Mouse (Mus musculus) embryonic facial prominence, embryonic 15.5 days (tissue): ENCODE data around the gene Psma6. TPM values are rescaled to one million over a fixed set of nuclear protein-coding genes. Genes with fewer than 3 reads are reported as not detected.

Source experiments
- ATAC-seq: fragments of 200-750 bp; cut with Nextera tagmentation; 2 replicates; pipeline ENCODE4 v1.8.0; 2017; ENCODE audit warnings: low read depth, moderate TSS enrichment; ENCODE audit not compliant: insufficient number of reproducible peaks, low FRiP score, low TSS enrichment
- H3K27ac ChIP-seq: fragments of 300-500 bp; sonication (generic); replicated peaks from 2 replicates; pipeline ENCODE4 v1.5.1; 2015; ENCODE audit warnings: mild to moderate bottlenecking, inconsistent platforms
- H3K27me3 ChIP-seq: fragments of 300-500 bp; sonication (generic); 2 replicates; pipeline ENCODE4 v1.6.1; 2015; ENCODE audit warnings: inconsistent platforms
- H3K36me3 ChIP-seq: fragments of 300-500 bp; sonication (generic); 2 replicates; pipeline ENCODE4 v1.6.1; 2015; ENCODE audit warnings: mild to moderate bottlenecking, inconsistent platforms
- H3K4me1 ChIP-seq: fragments of 300-500 bp; sonication (generic); 2 replicates; pipeline ENCODE4 v1.6.1; 2015; ENCODE audit warnings: inconsistent platforms
- H3K4me2 ChIP-seq: fragments of 300-500 bp; sonication (generic); replicated peaks from 2 replicates; pipeline ENCODE4 v1.6.1; 2015; ENCODE audit warnings: mild to moderate bottlenecking, inconsistent platforms
- H3K4me3 ChIP-seq: fragments of 300-500 bp; sonication (generic); replicated peaks from 2 replicates; pipeline ENCODE4 v1.5.1; 2015; ENCODE audit warnings: mild to moderate bottlenecking, inconsistent platforms
- H3K9ac ChIP-seq: fragments of 300-500 bp; sonication (generic); 2 replicates; pipeline ENCODE4 v1.6.1; 2015; ENCODE audit warnings: inconsistent platforms
- H3K9me3 ChIP-seq: fragments of 300-500 bp; sonication (generic); replicated peaks from 2 replicates; pipeline ENCODE4 v1.6.1; 2016; ENCODE audit warnings: inconsistent platforms
- whole genome bisulfite sequencing: fragments of 180-500 bp; shearing (Covaris S2); methylation state at CpG from one replicate; pipeline ENCODE4 v1.1.7; 2015; 5-methylcytosine and 5-hydroxymethylcytosine counted together
- polyA plus RNA-seq: library from polyadenylated mRNA; unstranded; fragments of >200 nt; fragmentation: Nextera tagmentation; extraction: Ambion mirVana; gene quantifications from 2 replicates; pipeline ENCODE4 v1.2.1, GENCODE M21; 2015

The Psma6 gene
- polyA plus RNA-seq, 1 experiment from 2014 or later = 380 TPM

DNA sequence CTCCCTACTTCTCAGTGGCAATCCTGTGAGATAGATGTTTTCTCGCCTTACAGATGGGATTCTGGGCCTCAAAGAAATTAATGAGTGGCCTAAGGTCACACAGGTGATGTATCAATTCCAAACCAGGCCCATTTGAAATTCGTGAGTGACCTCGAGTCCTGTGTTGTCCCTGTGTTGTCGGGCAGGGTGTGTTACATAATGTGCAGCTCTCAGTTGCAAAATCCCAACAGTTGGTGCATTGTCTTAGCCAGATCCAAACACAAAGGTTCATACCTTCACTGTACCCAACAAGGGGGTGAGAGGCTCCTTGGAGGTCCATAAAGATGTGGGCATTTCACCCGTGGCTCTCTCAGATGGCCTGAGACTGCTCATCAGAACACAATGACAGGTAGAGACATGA, 56.4 kb downstream of the Psma6 start:
- no peak for ATAC-seq
- no peaks in the 10 kb centered on the region for H3K36me3 ChIP-seq
- H3K4me3 ChIP-seq = no peak overlapping the region
- no peak overlapping the region for H3K9ac ChIP-seq
- peaks cover 54% of the 10 kb centered on the region for H3K4me1 ChIP-seq
- no peaks in the 10 kb centered on the region for H3K27me3 ChIP-seq
- 65% methylated on average over 5 of the region's 5 CpGs for WGBS
- no peaks in the 10 kb centered on the region for H3K9me3 ChIP-seq
- peak overlapping the region; percentile 44 for H3K27ac ChIP-seq
- H3K4me2 ChIP-seq = no peak overlapping the region

DNA sequence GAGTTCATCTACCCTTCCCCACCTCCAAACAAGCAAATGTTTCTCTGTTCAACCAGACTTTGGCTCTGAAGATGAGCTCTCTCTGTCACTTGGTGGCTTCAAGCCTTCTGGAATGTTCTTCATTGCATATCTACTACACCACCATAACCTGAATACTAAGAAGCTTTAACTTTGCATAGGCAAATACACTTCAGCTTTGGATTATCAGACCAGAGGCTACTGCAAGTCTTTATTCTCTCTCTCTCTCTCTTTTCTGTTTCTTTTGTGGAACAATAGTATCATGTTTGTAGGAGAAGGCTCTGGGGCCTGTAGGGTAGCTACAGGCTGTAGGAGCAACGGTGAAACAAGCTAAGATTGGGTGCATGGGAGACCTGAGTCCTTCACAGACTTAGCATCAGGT, 58.2 kb downstream of the Psma6 start:
- WGBS = 93% methylated on average over 1 of the region's 1 CpGs
- no peak overlapping the region for H3K4me2 ChIP-seq
- no peak overlapping the region for H3K9ac ChIP-seq
- peak overlapping the region; percentile 83; the same call in 1 of the 2 replicates for H3K27ac ChIP-seq
- no peak for ATAC-seq
- no peak overlapping the region for H3K4me3 ChIP-seq
- no peaks in the 10 kb centered on the region for H3K36me3 ChIP-seq
- peaks cover 65% of the 10 kb centered on the region for H3K4me1 ChIP-seq
- no peaks in the 10 kb centered on the region for H3K27me3 ChIP-seq
- no peaks in the 10 kb centered on the region for H3K9me3 ChIP-seq

DNA sequence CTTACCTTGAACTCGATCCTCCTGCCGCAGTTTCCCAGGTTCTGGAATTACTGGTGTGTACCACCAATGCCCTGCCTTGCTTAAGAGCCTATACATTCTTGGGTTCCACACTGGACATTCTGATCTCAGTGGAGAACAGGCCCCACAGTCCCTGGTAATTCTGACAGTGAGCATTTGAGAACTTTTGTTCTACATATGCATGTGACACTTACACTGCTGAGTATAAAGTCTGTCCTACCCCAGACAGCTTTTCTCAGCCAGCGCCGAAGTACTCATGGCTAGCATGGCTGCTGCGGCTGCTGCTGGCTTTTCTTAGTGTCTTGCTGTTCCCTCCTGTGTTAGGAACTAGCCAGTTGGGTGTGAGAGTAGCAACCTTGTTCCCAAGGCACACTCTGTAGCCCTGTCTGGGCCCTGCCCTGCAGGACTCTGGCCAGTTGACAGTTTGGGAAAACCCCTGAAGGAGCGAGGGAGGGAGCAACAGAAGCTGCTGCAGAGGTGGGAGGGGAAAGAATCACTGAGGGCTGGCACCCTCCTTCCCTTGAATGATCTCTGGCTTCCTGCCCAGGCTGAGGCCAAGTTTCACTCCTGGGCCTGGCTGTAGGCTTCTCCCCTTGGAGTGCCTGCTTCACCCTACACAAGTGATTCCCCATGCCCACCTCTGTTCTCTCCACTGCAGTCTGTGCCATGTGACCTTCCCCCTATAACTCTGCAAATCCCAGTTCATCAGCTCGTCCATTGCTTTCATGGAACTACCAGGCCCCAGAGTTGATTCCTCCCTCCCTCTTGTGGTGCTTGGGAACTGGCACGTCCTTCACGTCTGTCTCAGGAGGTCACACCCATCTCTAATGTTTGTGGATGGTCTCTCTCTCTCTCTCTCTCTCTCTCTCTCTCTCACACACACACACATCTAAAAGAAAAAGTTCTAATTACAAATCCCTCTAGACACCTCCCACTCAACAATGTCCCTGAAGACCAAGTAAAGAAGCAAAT, 59.1 kb downstream of the Psma6 start:
- peak; percentile 47; the same call in 1 of the 2 replicates for ATAC-seq
- no peak overlapping the region for H3K9ac ChIP-seq
- WGBS = 48% methylated on average over 9 of the region's 9 CpGs
- H3K4me1 ChIP-seq = peaks cover 62% of the 10 kb centered on the region
- no peaks in the 10 kb centered on the region for H3K27me3 ChIP-seq
- no peaks in the 10 kb centered on the region for H3K9me3 ChIP-seq
- no peaks in the 10 kb centered on the region for H3K36me3 ChIP-seq
- H3K27ac ChIP-seq = peak overlapping the region; percentile 83
- no peak overlapping the region for H3K4me2 ChIP-seq
- no peak overlapping the region for H3K4me3 ChIP-seq

DNA sequence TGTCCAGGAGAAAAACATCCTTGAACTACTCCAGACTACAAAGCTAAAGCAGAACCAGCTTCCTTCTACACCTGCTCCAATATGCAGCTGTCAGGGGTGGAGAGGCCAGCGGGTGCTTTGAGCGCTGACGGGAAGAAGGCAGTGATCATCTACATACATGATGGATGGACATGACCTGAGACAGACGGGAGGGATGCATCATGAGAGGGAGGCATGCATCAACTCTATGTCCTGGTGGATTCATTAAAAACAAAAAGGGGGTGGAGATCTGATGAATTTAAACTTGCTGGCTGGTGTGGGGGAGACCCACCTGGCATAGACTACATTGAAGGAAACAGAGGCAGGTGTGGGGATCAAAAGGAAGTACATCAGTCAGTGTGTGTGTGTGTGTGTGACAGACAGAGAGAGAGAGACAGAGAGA, 60.0 kb downstream of the Psma6 start:
- H3K36me3 ChIP-seq = no peaks in the 10 kb centered on the region
- no peaks in the 10 kb centered on the region for H3K9me3 ChIP-seq
- H3K4me2 ChIP-seq = no peak overlapping the region
- H3K4me3 ChIP-seq = no peak overlapping the region
- peaks cover 54% of the 10 kb centered on the region for H3K4me1 ChIP-seq
- no peak overlapping the region for H3K9ac ChIP-seq
- no peaks in the 10 kb centered on the region for H3K27me3 ChIP-seq
- H3K27ac ChIP-seq = peak overlapping the region; percentile 83
- 75% methylated on average over 4 of the region's 4 CpGs for WGBS
- no peak for ATAC-seq

DNA sequence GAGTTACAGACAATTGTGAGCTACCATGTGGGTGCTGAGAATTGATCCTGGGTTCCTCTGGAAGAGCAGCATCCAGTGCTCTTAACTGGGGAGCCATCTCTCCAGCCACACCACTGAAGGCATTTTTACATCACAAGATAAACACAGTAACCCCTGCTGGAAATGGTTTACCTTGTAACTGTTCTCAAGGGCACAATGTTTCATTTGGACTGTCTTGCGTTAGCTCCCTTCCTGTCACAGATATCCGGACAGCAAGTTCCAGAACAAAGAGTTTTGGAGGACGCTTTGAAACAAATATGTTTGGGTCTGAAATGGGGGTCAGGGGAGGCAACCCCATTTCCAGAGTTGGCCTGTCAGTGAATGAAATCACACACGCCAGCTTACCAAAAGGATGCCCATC, 61.6 kb downstream of the Psma6 start:
- Histone ChIP-seq H3K36me3 (no peaks in the 10 kb centered on the region), H3K9me3 (no peaks in the 10 kb centered on the region), H3K4me2 (no peak overlapping the region), H3K27ac (peak overlapping the region; percentile 92; the same call in 1 of the 2 replicates), H3K4me3 (no peak overlapping the region), H3K4me1 (peaks cover 50% of the 10 kb centered on the region), H3K9ac (no peak overlapping the region), H3K27me3 (no peaks in the 10 kb centered on the region)
- no peak for ATAC-seq
- WGBS = 81% methylated on average over 4 of the region's 4 CpGs

DNA sequence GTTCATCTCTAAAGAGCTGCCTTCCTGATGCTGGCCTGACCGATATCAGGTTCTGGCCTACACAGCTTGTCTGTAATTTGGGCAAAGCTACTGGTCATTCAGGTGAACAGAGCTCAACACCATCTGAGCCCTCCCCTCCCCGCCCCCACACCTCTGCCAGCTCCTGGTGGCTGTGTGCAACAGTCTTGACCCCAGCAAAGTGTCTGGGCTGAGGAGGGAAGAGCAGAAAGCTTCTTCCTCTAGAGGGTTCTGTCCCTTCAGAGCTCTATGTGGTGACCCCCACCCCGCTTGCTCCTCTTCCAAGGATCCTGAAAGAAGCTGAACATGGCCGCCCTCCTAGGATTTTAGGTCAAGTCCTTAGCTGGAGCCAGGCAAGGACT, 62.3 kb downstream of the Psma6 start:
- Histone ChIP-seq H3K4me3 (no peak overlapping the region), H3K4me2 (peak overlapping the region; percentile 12; the same call in 1 of the 2 replicates), H3K4me1 (peaks cover 46% of the 10 kb centered on the region), H3K9me3 (no peaks in the 10 kb centered on the region), H3K36me3 (no peaks in the 10 kb centered on the region), H3K27ac (peak overlapping the region; percentile 92), H3K27me3 (no peaks in the 10 kb centered on the region), H3K9ac (no peak overlapping the region)
- 68% methylated on average over 4 of the region's 4 CpGs for WGBS
- ATAC-seq = peak; percentile 5; the same call in 1 of the 2 replicates

DNA sequence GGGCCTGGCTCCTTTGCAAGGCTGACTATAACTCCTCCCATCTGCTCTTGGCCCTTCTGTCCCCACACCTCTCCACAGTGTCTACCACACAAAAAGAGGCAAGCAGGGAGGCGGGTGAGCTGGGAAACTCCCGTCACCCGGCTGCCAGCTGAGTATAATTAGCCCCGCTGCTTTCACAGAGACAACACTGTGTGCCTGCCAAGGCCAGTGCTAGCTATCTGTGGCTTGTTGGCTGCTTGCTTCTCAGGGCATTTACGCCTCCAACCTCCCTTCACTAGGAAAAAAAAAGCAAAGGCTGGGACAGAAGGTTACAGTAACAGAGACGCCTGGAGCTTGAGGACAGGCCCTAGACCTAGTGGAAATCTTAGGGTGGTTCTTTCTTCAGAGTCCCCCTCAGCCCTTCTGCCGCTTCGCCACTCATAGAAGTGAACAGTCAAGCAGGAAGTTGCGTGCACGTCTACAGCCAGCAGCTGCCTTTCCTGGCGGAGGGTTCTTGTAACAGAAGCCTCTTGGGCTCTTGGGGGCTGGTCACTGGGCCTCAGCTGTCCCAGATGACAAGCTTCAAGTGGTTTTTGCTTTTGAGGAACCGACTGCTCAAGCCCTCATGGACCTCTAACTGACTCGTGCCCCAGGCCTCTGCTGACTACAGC, 62.8 kb downstream of the Psma6 start:
- Histone ChIP-seq H3K4me3 (no peak overlapping the region), H3K27ac (peak overlapping the region; percentile 92), H3K4me1 (peaks cover 46% of the 10 kb centered on the region), H3K9ac (no peak overlapping the region), H3K4me2 (0 out of 2 replicates have a peak overlapping the region, but pooled peaks have one; percentile 12), H3K36me3 (no peaks in the 10 kb centered on the region), H3K27me3 (no peaks in the 10 kb centered on the region), H3K9me3 (no peaks in the 10 kb centered on the region)
- peak; percentile 80 for ATAC-seq
- 12% methylated on average over 13 of the region's 13 CpGs for WGBS

DNA sequence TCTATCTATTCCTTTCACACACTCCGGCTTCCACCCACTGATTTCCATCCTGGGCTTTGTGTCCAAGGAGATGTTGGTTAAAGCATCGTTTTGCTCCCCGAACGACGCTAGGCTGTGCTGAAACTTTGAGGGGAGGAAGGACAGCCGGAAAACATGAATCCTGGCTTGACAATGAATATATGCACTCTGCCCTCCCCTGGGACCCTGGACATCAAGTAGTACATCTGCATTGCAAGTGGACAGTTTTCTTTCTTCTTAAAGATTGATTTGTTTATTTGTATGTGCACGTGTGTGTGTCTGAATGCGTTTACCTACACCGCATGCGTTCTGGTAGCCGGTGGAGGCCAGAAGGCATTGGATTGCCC, 63.4 kb downstream of the Psma6 start:
- Histone ChIP-seq H3K36me3 (no peaks in the 10 kb centered on the region), H3K27me3 (no peaks in the 10 kb centered on the region), H3K4me1 (peaks cover 47% of the 10 kb centered on the region), H3K9ac (no peak overlapping the region), H3K4me2 (no peak overlapping the region), H3K4me3 (no peak overlapping the region), H3K9me3 (no peaks in the 10 kb centered on the region), H3K27ac (peak overlapping the region; percentile 92)
- no peak for ATAC-seq
- WGBS = 72% methylated on average over 11 of the region's 11 CpGs

DNA sequence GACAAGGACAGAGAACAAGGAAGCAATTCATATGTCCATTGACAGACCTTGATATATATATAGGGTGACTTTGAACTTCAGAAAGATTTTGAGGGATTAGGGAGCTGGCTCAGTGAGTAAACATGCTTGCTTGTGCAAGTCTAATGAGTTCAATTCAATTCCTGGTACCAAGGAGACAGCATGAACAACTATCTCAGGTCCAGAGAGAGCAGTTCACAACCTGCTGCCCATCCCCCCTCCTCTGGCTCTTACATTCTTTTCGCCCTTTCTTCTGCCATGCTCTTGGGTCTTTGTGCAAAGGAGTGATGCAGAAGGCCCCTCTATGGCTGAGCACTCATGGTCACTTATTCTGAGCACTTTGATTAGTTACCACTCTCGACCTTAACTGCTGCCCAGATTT, 64.4 kb downstream of the Psma6 start:
- Histone ChIP-seq H3K4me2 (no peak overlapping the region), H3K9ac (no peak overlapping the region), H3K36me3 (no peaks in the 10 kb centered on the region), H3K27me3 (no peaks in the 10 kb centered on the region), H3K27ac (no peak overlapping the region), H3K4me3 (no peak overlapping the region), H3K4me1 (peaks cover 43% of the 10 kb centered on the region), H3K9me3 (no peaks in the 10 kb centered on the region)
- WGBS = 81% methylated on average over 2 of the region's 2 CpGs
- ATAC-seq = no peak

DNA sequence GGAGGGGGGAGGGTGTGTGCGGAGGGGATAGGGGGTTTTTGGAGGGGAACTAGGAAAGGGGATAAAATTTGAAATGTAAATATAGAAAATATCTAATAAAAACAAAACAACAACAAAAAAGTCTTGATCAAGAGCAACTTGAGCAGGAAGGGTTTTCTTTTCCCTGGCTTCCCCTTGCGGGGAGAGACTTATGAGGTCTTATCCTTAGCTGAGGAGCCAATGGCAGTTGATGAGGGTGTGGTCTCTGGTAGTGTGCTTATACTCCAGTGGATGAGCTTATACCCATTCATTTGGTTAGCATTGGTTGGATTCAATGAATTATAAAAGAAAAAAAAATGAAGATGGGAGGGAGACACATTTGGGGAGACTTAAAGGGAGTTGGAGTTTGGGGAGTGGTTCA, 65.0 kb downstream of the Psma6 start:
- Histone ChIP-seq H3K9me3 (no peaks in the 10 kb centered on the region), H3K9ac (no peak overlapping the region), H3K27ac (no peak overlapping the region), H3K4me1 (peaks cover 41% of the 10 kb centered on the region), H3K4me3 (no peak overlapping the region), H3K36me3 (no peaks in the 10 kb centered on the region), H3K4me2 (no peak overlapping the region), H3K27me3 (no peaks in the 10 kb centered on the region)
- 86% methylated on average over 2 of the region's 2 CpGs for WGBS
- no peak for ATAC-seq

DNA sequence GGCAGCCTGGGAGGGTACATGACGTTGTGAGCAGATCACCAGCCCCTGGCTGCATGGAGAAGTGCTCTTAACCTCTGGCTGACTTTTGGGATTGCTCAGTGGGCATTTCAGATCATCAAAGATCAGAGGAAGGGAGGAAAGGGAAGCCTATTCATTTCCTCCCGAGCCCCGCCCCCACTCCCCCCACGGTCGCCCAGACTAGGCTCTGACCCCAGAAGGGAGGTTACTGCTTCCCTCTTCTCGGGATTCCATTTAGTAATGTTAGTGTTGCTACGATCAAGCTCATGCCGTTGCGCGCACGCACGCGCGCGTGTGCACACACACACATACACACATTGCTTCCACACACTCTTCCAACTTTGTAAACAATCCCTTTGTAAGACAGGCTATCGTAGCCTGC, 66.4 kb downstream of the Psma6 start:
- Histone ChIP-seq H3K27ac (no peak overlapping the region), H3K4me3 (no peak overlapping the region), H3K36me3 (no peaks in the 10 kb centered on the region), H3K4me2 (no peak overlapping the region), H3K9ac (no peak overlapping the region), H3K4me1 (peaks cover 43% of the 10 kb centered on the region), H3K27me3 (no peaks in the 10 kb centered on the region), H3K9me3 (no peaks in the 10 kb centered on the region)
- WGBS = 49% methylated on average over 16 of the region's 16 CpGs
- no peak for ATAC-seq
